Mouse (Mus musculus) brain, adult 2 months (tissue): ENCODE measurements around the gene Gm10490.
A peak's percentile ranks its signal among the peaks of the same experiment; 100 is the strongest.

Experiments used
- DNase-seq: peaks from one replicate; pipeline ENCODE4 v3.0.0; 2011; ENCODE audit warnings: low read depth, low spot score

The Gm10490 gene

DNA sequence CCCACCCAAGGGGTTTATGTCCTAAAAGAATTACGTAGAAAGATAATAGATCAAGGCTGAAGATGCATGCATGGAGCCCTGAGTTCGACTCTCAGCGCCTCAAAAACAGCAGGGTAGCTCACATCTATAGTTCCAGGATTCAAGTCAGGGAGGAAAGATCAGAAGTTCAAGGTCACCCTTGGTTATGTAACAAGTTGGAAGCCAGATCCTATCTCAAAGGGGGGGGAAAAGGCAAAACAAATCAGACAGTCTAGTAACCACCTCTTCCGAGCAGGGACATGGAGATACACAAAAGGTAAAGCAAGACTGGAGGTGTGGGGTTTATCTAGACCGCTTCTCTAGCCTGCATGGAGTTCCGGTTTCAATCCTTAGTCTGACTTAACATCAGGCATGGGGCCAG, 16.9 kb downstream of the Gm10490 start:
- DNase-seq = no peak

DNA sequence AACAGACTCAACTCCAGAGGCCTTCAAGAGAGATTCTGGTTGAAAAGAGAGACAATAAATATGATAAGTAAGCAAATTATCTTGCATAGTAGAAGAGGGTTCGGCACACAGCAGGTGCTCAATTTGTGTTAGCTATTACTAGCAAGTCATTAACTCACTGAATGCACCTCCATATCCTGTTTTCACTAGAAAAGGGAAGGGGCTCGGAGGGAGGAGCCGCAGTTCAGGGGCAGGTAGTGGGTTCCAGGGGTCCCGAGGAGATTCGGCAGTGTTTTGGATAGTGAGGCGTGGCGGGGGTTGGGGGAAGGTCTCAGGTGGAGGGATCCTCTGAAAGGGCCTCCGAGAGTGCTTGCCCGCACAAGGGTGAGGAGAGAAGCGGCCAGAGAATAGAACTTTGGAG, 17.8 kb downstream of the Gm10490 start:
- DNase-seq = no peak

DNA sequence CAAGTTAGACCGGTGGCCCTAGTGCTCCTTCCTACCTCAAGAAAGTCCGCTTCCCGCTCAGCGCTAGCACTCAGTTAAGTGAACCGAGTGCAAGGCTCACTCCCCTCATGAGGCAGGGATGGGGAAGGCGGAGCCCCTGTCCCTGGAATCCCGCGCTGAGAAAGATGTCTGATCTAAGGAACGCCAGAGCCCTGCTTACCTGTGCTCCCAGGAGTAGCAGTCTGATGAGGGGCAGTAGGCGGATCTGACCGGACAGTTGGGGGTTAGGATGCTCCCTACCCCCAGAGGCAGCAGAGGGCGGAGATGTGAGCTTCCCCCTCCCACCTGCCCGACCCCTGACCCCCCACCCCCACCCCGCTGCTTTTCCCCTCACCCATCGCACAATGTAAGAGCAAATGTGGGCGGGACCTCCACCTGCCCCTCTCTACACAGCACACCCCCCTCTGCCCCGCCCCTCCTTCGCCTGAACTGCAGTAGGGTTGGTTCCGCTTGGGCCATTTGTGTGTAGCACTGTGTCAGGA, 19.0 kb downstream of the Gm10490 start, which contains the start of gene Eras:
Eras (minus strand) TSS at position 338 of the 521 bp plus-strand sequence.
- no peak for DNase-seq

DNA sequence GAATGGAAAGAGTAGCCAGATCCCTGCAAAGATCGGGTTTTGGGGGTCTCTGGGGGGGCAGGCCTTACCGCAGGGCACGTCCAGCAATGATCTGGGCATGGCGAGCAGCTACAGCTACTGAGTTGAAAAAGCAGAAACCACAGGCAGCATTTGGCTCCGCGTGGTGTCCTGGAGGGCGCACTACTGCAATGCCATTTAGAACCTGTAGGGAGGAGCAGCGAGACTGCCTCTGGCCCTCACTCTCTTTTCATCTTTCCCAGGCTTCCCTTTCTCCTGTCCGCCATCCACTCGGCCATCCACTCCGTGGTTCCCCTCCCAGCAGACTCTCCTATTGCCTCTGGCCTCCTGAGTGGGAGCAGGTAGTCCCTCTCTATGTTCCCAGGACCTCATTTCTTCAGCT, 27.5 kb downstream of the Gm10490 start:
- peak; percentile 10 for DNase-seq

DNA sequence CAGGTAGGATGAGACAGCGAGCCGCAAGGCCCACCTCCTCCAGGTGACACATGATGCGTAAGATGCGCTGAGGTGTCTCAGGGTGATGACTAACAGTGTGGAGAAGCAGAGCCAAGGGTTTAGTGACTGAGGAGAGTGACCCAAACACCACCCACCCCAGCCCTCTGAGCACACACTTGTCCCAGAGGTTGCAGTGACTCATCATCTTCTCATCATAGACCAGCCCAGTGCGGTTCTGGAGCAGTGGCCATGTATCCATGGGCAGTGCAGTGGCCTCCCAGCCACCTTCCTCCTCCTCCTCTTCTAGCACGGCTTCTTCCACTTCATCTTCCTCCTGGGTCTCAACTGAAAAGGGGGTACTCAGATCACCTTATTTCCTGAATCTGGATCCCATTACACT, 28.3 kb downstream of the Gm10490 start:
- DNase-seq = no peak

DNA sequence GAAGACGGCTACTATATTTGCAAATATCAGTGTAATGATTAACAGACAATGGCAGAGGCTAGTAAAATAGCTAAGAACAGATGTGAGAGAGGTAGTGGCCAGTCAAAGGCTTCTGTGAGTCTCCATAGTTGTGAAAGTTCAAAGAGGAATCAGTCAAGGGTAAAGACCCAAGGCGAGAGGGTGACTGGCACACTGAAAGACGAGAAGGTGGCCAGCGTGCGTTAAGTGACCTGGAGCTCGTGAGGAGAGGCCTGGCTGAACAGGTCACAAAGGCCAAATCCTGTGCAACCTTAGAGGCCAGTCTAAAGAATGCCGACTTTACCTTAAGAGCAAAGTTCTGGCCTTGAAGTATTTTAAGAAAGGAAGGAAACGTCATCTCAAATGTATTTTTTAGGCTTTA, 36.3 kb downstream of the Gm10490 start:
- no peak for DNase-seq

DNA sequence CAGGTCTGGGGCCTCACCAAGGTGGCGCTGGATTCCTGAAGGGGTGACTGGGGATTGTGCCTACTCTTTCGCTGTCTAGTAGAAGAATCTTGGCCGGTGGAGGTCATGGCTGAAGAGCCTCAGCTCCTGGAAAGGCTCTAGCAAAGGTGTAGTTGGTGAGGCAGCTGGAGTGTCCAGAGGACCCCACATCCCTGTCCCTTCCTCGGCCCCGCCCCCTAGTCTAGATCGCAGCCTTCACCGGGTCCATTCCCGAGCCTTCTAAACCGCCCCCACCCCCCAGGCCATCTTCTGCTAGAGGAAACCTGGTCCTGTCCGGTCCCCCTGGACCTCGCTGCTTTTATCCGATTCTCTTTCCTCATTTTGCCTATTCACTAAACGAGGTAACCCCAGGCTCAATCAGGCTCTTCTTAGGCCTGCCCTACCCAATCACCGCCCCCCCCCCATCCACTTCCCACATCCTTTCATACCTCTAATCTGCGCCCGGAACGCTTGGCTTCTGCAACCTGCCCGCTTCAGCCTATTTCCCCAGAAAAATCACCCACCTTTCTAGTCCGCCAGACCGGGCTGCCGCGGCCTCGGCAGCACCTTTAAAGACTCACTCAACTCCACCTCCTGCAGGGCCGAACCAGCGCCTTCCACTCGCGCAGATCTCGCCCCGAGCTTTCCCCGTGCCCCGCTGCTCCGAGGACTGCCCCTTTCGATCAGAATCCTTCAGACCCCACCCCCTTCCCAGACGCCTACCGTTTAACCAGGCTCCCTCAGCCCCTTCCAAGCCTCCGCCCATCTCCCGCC, 38.0 kb downstream of the Gm10490 start, which contains the start of gene Hdac6:
Hdac6 (minus strand) TSS at position 782 of the 792 bp plus-strand sequence.
- no peak for DNase-seq

DNA sequence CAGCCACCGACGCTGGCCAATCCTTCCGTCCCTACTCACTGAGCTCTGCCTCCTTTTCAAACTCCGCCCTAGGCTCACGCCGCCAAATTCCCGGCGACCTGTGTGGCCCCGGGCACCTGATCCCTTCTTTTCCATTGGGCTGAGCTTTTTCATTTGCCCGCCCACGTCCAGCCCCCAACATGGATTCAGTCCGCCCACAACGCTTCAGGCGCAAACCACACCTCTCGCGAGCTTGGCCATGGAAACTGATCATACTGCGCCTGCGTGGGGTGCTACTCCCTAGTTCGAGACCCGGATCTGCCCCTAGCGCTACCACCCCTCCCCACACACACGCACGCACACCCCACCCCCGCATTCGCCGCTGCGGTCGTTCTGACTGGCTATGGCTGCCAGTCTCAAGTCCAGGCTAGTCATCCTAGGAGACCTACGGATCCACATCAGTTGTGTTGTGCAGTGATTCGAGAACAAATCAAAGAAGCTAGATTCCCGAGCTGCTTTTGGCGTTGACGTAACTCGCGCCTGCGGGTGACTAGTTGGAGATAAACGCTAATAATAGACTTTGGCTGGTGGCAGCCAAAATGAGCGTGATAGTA, 38.7 kb downstream of the Gm10490 start:
- peak; percentile 98 for DNase-seq

DNA sequence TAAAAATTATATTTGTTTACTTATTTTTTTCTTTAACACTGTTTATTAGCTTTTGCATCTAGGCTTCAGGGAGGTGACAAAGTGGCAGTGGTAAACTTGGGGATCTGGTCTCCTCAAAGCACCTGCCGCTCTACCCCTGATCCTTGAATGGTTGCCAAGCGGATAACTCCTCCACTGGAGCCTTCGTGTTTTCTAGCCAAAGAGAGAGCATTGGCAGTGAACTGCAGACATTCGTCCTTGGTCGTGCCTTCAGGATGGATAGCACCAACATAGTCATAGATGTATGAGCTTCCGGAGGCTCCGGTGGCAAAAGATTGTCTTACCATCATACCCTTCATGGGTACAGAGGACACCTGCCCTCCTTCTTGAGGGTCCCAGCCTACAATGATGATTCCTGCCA, 40.7 kb downstream of the Gm10490 start:
- DNase-seq = no peak

DNA sequence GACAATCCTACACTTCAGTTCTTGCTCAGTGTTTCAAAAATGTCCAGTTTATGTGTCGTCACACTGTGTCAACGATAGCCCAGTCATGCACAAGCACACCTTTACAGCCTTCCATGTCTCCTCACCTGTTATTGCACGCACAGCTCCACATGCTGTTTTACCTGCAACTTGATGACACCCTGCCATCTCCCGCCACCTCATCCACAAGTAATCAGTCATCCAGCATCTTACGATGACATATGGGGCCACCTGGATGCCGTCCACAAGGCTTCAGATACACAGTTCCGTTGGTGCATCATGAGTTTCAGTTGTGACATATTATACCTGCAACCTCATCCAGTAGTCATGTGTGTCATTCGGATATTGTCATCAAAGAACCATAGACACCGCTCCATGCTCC, 49.5 kb downstream of the Gm10490 start:
- DNase-seq = no peak
